Mouse (Mus musculus): ENCODE measurements around the gene Tekt2. TPM values are rescaled to one million over a fixed set of nuclear protein-coding genes. Genes with fewer than 3 reads are reported as not detected.
A peak's percentile ranks its signal among the peaks of the same experiment; 100 is the strongest.

The Tekt2 gene
- polyA plus RNA-seq, 1 experiment from 2014 or later, result 3.3 TPM

DNA sequence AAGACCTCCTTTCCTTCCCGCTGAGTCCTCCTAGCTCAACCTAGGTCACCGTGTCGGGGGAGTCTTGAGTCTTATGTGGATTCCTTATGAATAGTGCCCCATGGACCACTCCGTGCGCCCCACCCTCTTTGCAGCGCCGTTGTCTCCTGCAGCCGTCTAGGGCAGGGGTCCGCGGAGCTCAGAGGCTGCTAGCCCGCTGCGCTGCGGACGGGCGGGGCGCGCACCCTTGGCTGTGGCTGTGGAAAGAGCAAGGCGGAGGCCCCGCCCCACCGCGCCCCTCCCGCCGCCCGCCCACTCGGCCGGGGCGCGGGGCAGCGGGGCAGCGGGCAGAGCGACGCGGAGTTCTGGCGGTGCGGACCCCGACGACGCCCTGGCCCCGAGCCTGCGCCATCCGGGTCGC, 39.0 kb downstream of the Tekt2 start, which contains the start of gene Col8a2:
Gene Col8a2 (plus strand): TSS at position 302 of the 400 bp plus-strand sequence.
- H3K27ac ChIP-seq, result no peak within 1 kb of the TSS
- H3K4me3 ChIP-seq, result peak within 1 kb of the TSS; percentile 38
- ATAC-seq (ENCODE audit: low FRiP score, low read depth), result no peak
- H3K9ac ChIP-seq, result peak within 1 kb of the TSS; percentile 29; the same call in 1 of the 2 replicates
- no peaks in the 10 kb centered on the region for H3K36me3 ChIP-seq
- H3K27me3 ChIP-seq (replicated peaks), result peaks cover 52% of the 10 kb centered on the region
- peaks cover 8% of the 10 kb centered on the region; the same call in 1 of the 2 replicates for H3K4me1 ChIP-seq
- 2% methylated on average over 42 of the region's 42 CpGs for WGBS
- H3K9me3 ChIP-seq, result peaks cover 6% of the 10 kb centered on the region; the same call in 1 of the 2 replicates
- H3K4me2 ChIP-seq (replicated peaks), result peak within 1 kb of the TSS; percentile 60

DNA sequence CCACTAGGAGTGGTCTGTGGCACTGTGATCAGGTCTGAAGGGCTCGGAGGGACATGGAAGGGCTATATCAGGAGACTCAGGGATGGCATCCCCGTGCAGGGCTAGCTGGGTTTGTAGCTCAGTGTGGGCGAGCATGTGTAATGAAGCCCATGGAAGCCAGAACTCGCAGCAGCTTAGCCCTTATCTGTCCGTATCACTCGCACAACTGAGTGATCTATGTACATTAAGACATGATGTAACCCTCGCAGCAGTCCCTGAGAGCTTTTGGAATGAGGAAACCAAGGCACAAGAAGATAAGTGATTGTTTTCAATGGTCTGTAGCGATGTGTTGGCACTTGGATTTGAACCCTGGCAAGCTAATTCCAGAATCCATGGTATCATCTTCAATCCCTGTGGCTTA, 41.9 kb downstream of the Tekt2 start:
- H3K36me3 ChIP-seq, result no peaks in the 10 kb centered on the region
- H3K9ac ChIP-seq, result no peak overlapping the region
- 92% methylated on average over 8 of the region's 8 CpGs for WGBS
- H3K4me3 ChIP-seq, result no peak overlapping the region
- peaks cover 6% of the 10 kb centered on the region; the same call in 1 of the 2 replicates for H3K9me3 ChIP-seq
- H3K27me3 ChIP-seq (replicated peaks), result peaks cover 41% of the 10 kb centered on the region
- no peak overlapping the region for H3K4me2 ChIP-seq (replicated peaks)
- H3K27ac ChIP-seq, result no peak overlapping the region
- H3K4me1 ChIP-seq, result peaks cover 12% of the 10 kb centered on the region
- ATAC-seq (ENCODE audit: low FRiP score, low read depth), result no peak

DNA sequence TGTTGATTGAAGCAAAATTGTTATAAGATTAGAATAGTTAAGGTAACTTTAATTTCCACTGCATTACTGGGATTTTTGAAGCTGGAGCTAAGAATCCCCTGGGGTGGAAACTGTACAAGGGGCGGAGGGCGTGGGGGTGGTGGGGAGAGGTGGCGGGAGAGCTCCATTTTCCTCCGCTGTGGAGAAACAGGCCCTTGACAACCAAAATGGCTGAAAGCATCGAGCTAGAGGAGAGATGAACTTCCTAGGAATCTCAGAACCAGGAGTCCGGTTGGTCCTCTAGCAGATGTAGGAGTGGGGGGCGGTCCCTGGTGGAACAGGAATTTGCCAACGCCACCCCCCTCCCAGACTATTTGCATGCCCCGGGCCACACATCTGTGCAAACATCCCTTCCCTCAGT, 43.8 kb downstream of the Tekt2 start:
- no peak overlapping the region for H3K4me2 ChIP-seq (replicated peaks)
- no peak for ATAC-seq (ENCODE audit: low FRiP score, low read depth)
- no peak overlapping the region for H3K4me3 ChIP-seq
- H3K4me1 ChIP-seq, result peaks cover 17% of the 10 kb centered on the region
- no peak overlapping the region for H3K9ac ChIP-seq
- 72% methylated on average over 9 of the region's 9 CpGs for WGBS
- H3K36me3 ChIP-seq, result no peaks in the 10 kb centered on the region
- no peak overlapping the region for H3K27ac ChIP-seq
- peaks cover 6% of the 10 kb centered on the region; the same call in 1 of the 2 replicates for H3K9me3 ChIP-seq
- H3K27me3 ChIP-seq (replicated peaks), result peaks cover 22% of the 10 kb centered on the region

DNA sequence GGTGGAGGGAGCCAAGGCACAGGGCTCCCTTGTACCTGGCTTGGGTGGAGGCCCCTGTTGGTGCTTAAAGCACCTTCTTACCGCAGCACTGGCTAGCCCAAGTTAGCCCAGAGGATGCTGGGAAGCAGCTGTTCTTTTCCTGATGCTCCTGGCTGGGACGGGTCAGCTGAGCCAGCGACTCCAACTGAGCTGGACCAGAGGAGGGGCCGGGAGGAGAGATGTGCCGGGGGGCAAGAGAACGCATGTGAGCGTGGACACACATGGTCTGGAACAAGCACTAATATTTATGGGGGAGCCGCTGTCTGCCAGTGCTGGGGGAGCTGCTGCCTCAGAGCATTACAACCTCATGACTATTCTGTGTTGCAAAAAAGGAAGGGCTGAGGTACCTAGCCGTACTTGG, 46.5 kb downstream of the Tekt2 start:
- WGBS, result 51% methylated on average over 9 of the region's 9 CpGs
- H3K4me1 ChIP-seq, result peaks cover 11% of the 10 kb centered on the region
- peaks cover 2% of the 10 kb centered on the region; the same call in 1 of the 2 replicates for H3K27me3 ChIP-seq (replicated peaks)
- no peak overlapping the region for H3K4me3 ChIP-seq
- H3K36me3 ChIP-seq, result peaks cover 16% of the 10 kb centered on the region
- no peak overlapping the region; the same call in 1 of the 2 replicates for H3K4me2 ChIP-seq (replicated peaks)
- no peaks in the 10 kb centered on the region for H3K9me3 ChIP-seq
- H3K27ac ChIP-seq, result no peak overlapping the region
- no peak overlapping the region for H3K9ac ChIP-seq
- ATAC-seq (ENCODE audit: low FRiP score, low read depth), result no peak

DNA sequence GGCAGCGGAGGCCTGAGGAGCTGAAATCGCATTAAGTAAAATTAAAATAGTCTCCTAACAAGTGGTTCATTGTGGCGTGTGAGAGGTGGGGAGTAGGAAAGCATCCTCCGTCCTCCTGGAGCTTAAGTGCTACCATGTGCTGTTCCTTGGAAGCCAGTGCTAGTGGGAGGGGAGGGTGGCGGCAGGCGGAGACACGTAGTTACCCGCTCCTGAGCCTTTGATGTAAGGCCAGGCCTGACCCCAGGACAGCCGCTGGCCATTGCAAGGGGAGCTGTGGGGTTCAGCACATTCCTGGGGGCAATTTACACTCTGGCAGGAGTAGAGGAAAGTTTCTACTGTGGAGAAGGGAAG, 46.9 kb downstream of the Tekt2 start:
- 27% methylated on average over 9 of the region's 9 CpGs for WGBS
- peak overlapping the region; percentile 41 for H3K4me2 ChIP-seq (replicated peaks)
- no peak overlapping the region for H3K9ac ChIP-seq
- no peaks in the 10 kb centered on the region for H3K27me3 ChIP-seq (replicated peaks)
- H3K27ac ChIP-seq, result no peak overlapping the region
- no peak for ATAC-seq (ENCODE audit: low FRiP score, low read depth)
- no peaks in the 10 kb centered on the region for H3K9me3 ChIP-seq
- H3K4me3 ChIP-seq, result no peak overlapping the region
- H3K4me1 ChIP-seq, result peaks cover 11% of the 10 kb centered on the region
- peaks cover 20% of the 10 kb centered on the region for H3K36me3 ChIP-seq

DNA sequence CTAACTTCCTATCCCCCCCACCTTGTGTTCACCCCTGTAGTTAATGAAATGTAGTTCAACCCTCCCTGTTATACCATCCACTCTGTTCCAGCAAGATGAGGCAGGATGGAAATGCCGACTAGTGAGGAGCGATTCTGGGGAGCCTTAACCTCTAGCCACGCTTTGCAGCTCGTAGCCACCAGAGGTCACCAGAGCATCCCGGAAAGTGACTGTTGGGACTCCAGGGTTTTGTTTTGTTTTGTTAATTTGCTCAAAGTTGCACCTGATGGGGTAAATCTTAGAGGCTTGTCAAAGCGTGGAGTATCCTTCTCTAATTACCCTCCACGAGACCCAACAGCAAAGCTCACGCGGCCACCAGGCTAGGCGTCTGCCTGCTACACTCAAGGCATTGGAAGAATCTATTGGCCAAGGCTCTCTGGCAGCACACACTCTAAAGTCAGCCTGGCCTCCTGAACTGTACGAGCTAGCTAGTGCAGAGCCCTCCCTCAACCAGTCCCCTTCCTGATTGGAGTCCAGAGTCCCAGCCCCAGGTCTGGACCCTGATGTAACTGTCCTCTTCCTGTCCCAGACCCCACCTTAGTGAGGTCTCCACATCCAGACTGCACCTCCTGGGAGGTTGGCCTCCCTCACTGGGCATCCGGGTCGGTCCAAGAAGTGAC, 47.5 kb downstream of the Tekt2 start:
- ATAC-seq (ENCODE audit: low FRiP score, low read depth), result no peak
- Histone ChIP-seq H3K36me3 (peaks cover 25% of the 10 kb centered on the region), H3K4me3 (no peak overlapping the region), H3K27ac (no peak overlapping the region), H3K9ac (no peak overlapping the region), H3K4me2 (replicated peaks) (peak overlapping the region; percentile 41), H3K27me3 (replicated peaks) (no peaks in the 10 kb centered on the region), H3K9me3 (no peaks in the 10 kb centered on the region), H3K4me1 (peaks cover 11% of the 10 kb centered on the region)
- 5% methylated on average over 13 of the region's 13 CpGs for WGBS

DNA sequence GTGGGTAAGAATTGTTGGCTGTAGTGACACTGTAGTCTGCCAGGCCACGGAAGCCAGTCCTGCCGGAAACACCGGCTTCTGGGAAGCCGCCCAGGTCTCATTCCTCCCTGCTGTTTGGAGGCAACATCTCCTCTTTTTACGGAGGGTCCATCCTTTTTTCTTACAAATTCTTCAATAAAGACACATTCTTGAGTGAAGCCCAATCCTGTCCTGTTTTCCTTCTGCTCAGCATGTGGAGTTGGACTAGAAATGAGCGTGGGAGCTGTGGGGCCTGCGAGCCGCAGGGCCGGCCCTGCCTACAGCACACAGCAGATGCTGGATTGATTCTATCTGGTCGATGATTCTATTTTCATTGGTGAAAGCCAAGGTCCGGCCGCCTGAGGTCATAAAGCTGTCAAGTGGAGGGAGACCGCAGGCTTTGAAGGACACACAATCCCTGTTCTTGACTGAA, 49.8 kb downstream of the Tekt2 start:
- 86% methylated on average over 13 of the region's 13 CpGs for WGBS

DNA sequence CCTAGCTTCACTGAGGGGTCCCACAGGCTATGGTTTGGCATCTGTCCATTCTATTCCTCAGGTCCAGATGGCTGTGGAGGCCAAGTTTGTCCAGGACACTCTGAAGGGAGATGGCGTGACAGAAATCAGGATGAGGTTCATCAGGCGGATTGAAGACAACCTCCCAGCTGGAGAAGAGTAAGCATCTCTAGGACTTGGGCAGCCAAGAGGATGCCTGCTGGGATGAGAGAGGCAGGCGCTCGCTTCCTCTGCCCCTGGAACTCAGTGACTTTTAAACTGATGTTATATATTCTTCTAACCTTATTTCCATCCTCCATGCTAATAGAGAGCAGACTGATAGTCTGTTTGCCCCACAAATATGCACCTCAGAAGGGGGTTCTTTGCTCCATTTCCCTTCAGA, 50.4 kb downstream of the Tekt2 start:
- Histone ChIP-seq H3K4me2 (replicated peaks) (no peak overlapping the region), H3K27me3 (replicated peaks) (no peaks in the 10 kb centered on the region), H3K9ac (no peak overlapping the region), H3K9me3 (no peaks in the 10 kb centered on the region), H3K4me1 (peaks cover 11% of the 10 kb centered on the region), H3K4me3 (no peak overlapping the region), H3K36me3 (peaks cover 33% of the 10 kb centered on the region), H3K27ac (no peak overlapping the region)
- 92% methylated on average over 4 of the region's 4 CpGs for WGBS
- ATAC-seq (ENCODE audit: low FRiP score, low read depth), result no peak

More for the DNA sequence above, 49.8 kb downstream of the Tekt2 start:
- H3K36me3 ChIP-seq, result peaks cover 33% of the 10 kb centered on the region
- H3K9ac ChIP-seq, result no peak overlapping the region
- no peak overlapping the region for H3K4me2 ChIP-seq (replicated peaks)
- H3K4me3 ChIP-seq, result no peak overlapping the region
- no peaks in the 10 kb centered on the region for H3K9me3 ChIP-seq
- no peak for ATAC-seq (ENCODE audit: low FRiP score, low read depth)
- peaks cover 11% of the 10 kb centered on the region for H3K4me1 ChIP-seq
- H3K27me3 ChIP-seq (replicated peaks), result no peaks in the 10 kb centered on the region
- no peak overlapping the region for H3K27ac ChIP-seq

DNA sequence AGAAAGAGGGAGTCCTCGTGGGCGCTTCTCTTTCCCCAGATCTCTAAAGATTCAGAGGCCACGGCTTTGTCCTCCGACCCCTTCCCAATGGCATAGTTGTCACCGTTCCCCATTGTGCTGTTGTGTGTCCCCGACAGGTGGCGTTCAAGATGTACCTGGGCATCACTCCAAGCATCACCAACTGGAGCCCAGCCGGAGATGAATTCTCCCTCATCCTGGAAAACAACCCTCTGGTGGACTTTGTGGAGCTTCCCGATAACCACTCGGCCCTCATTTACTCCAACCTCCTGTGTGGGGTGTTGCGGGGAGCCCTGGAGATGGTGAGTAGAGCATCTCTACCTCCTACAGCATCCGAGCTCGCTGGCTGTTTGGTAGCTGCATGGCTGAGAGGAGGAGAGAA, 51.7 kb downstream of the Tekt2 start:
- WGBS, result 79% methylated on average over 13 of the region's 13 CpGs
- peaks cover 33% of the 10 kb centered on the region for H3K36me3 ChIP-seq
- ATAC-seq (ENCODE audit: low FRiP score, low read depth), result no peak
- no peak overlapping the region for H3K4me3 ChIP-seq
- H3K4me2 ChIP-seq (replicated peaks), result no peak overlapping the region
- no peaks in the 10 kb centered on the region for H3K9me3 ChIP-seq
- no peak overlapping the region for H3K9ac ChIP-seq
- H3K27me3 ChIP-seq (replicated peaks), result no peaks in the 10 kb centered on the region
- peaks cover 9% of the 10 kb centered on the region; the same call in 1 of the 2 replicates for H3K4me1 ChIP-seq
- no peak overlapping the region for H3K27ac ChIP-seq

Other genes starting within 250 kb of the Tekt2 start
- gene Lsm10, start 229.1 kb downstream of the Tekt2 start, polyA plus RNA-seq (2016; fragmentation: Nextera tagmentation; extraction: Ambion mirVana), result 38.8 and 38.9 TPM in 2 replicates
- 46.2 and 49.4 TPM in 2 replicates for gene Stk40, start 221.7 kb downstream of the Tekt2 start, polyA plus RNA-seq (2016; fragmentation: Nextera tagmentation; extraction: Ambion mirVana)
- 28.7 and 33.5 TPM in 2 replicates for gene Eva1b, start 177.9 kb downstream of the Tekt2 start, polyA plus RNA-seq (2016; fragmentation: Nextera tagmentation; extraction: Ambion mirVana)
- 2.0 and 2.1 TPM in 2 replicates for gene Sh3d21, start 162.2 kb downstream of the Tekt2 start, polyA plus RNA-seq (2016; fragmentation: Nextera tagmentation; extraction: Ambion mirVana)
- 236 and 241 TPM in 2 replicates for gene Thrap3, start 122.9 kb downstream of the Tekt2 start, polyA plus RNA-seq (2016; fragmentation: Nextera tagmentation; extraction: Ambion mirVana)
- 140 and 149 TPM in 2 replicates for gene Map7d1, start 69.3 kb downstream of the Tekt2 start, polyA plus RNA-seq (2016; fragmentation: Nextera tagmentation; extraction: Ambion mirVana)
- 119 and 127 TPM in 2 replicates for gene Trappc3, start 63.4 kb downstream of the Tekt2 start, polyA plus RNA-seq (2016; fragmentation: Nextera tagmentation; extraction: Ambion mirVana)
- gene Col8a2, start 38.9 kb downstream of the Tekt2 start, polyA plus RNA-seq (2016; fragmentation: Nextera tagmentation; extraction: Ambion mirVana), result 12.1 and 13.8 TPM in 2 replicates
- 70.3 and 73.6 TPM in 2 replicates for gene Adprhl2, start 4.0 kb downstream of the Tekt2 start, polyA plus RNA-seq (2016; fragmentation: Nextera tagmentation; extraction: Ambion mirVana)
- gene Ago3, start 103.9 kb upstream of the Tekt2 start, polyA plus RNA-seq (2016; fragmentation: Nextera tagmentation; extraction: Ambion mirVana), result 17.2 and 18.6 TPM in 2 replicates
- gene Ago1, start 142.9 kb upstream of the Tekt2 start, polyA plus RNA-seq (2016; fragmentation: Nextera tagmentation; extraction: Ambion mirVana), result 18.4 and 19.7 TPM in 2 replicates
- gene Ago4, start 207.8 kb upstream of the Tekt2 start, polyA plus RNA-seq (2016; fragmentation: Nextera tagmentation; extraction: Ambion mirVana), result 7.1 and 8.4 TPM in 2 replicates
- 22.2 and 23.9 TPM in 2 replicates for gene Clspn, start 231.2 kb upstream of the Tekt2 start, polyA plus RNA-seq (2016; fragmentation: Nextera tagmentation; extraction: Ambion mirVana)

All from neural tube, embryonic 12.5 days (tissue).